Mouse (Mus musculus): ENCODE data around the gene Olah.

GRCm38 (mm10) chr2:3361067-3361466 lies 35.9 kb downstream of the Olah start:
- TF ChIP-seq CTCF (IDR thresholded peaks at IDR 0.05 in 2 of 3, conservative IDR thresholded peaks at IDR 0.05 in 1 of 3; ENCODE audit: control insufficient read depth in 1 of 3, insufficient read depth in 1 of 3, low read depth in 2 of 3, low read length in 3 of 3, poor library complexity in 1 of 3, severe bottlenecking in 1 of 3) (no peak), RCOR1 (IDR thresholded peaks at IDR 0.05; ENCODE audit: low read depth, low read length) (no peak), NRF1 (IDR thresholded peaks at IDR 0.05; ENCODE audit: insufficient read depth, low read depth, low read length, poor library complexity, severe bottlenecking) (no peak), POLR2A (IDR thresholded peaks at IDR 0.05; ENCODE audit: control insufficient read depth in 1 of 2, insufficient read depth in 1 of 2, low read depth in 1 of 2, low read length in 2 of 2, poor library complexity in 1 of 2) (no peak), ZC3H11A (IDR thresholded peaks at IDR 0.05; ENCODE audit: low read depth, low read length) (no peak)
